Mouse (Mus musculus) 3134 (cell line): ENCODE data around the gene Fat2.

Source experiments
- DNase-seq: peaks from one replicate; pipeline ENCODE4 v3.0.0-alpha.2; 2011; ENCODE audit warnings: low spot score; ENCODE audit not compliant: insufficient read length; ENCODE audit errors: extremely low read depth

The Fat2 gene

GRCm38 (mm10) chr11:55336101-55336891, at the start of gene Fat2:
TSS of gene Fat2 (minus strand) at chr11:55336564.
- DNase-seq = no peak

- no peak for DNase-seq
Observed at GRCm38 (mm10) chr11:55383463-55384045, 47.2 kb upstream of the Fat2 start.

- DNase-seq = no peak
Observed at GRCm38 (mm10) chr11:55380908-55381307, 44.5 kb upstream of the Fat2 start.

GRCm38 (mm10) chr11:55378371-55378770, 42.0 kb upstream of the Fat2 start:
- DNase-seq = peak; percentile 68

- no peak for DNase-seq
Observed at GRCm38 (mm10) chr11:55373838-55374237, 37.5 kb upstream of the Fat2 start.

GRCm38 (mm10) chr11:55373373-55373772, 37.0 kb upstream of the Fat2 start:
- DNase-seq = no peak

- no peak for DNase-seq
Observed at GRCm38 (mm10) chr11:55372001-55372400, 35.6 kb upstream of the Fat2 start.

GRCm38 (mm10) chr11:55369093-55369471, 32.7 kb upstream of the Fat2 start:
- DNase-seq = no peak

GRCm38 (mm10) chr11:55368388-55369092, 32.2 kb upstream of the Fat2 start:
- DNase-seq = no peak

GRCm38 (mm10) chr11:55367783-55368182, 31.4 kb upstream of the Fat2 start:
- DNase-seq = no peak

GRCm38 (mm10) chr11:55365840-55366239, 29.5 kb upstream of the Fat2 start:
- DNase-seq = no peak

- DNase-seq = no peak
Observed at GRCm38 (mm10) chr11:55365242-55365641, 28.9 kb upstream of the Fat2 start.

- no peak for DNase-seq
Observed at GRCm38 (mm10) chr11:55364662-55365061, 28.3 kb upstream of the Fat2 start.

- DNase-seq = no peak
Observed at GRCm38 (mm10) chr11:55358094-55358783, 21.9 kb upstream of the Fat2 start.

GRCm38 (mm10) chr11:55356846-55357245, 20.5 kb upstream of the Fat2 start:
- no peak for DNase-seq

- DNase-seq = peak; percentile 16
Observed at GRCm38 (mm10) chr11:55341961-55342371, 5.6 kb upstream of the Fat2 start.

- no peak for DNase-seq
Observed at GRCm38 (mm10) chr11:55340789-55341188, 4.4 kb upstream of the Fat2 start.

GRCm38 (mm10) chr11:55337032-55337769, 837 bp upstream of the Fat2 start:
- no peak for DNase-seq

GRCm38 (mm10) chr11:55335314-55336076, 869 bp downstream of the Fat2 start:
- no peak for DNase-seq

GRCm38 (mm10) chr11:55334545-55334944, 1.8 kb downstream of the Fat2 start:
- no peak for DNase-seq
